Mouse (Mus musculus) hindbrain, embryonic 14.5 days (tissue): Measurements from ENCODE around the gene Mobp. TPM values are rescaled to one million over a fixed set of nuclear protein-coding genes. Genes with fewer than 3 reads are reported as not detected.
"Not testable (repeated sequence)": the region's sequence is repeated elsewhere in the genome, so short reads cannot be mapped to it uniquely, and the experiment has no call there.

Experiments used
- ATAC-seq: fragments of 200-750 bp; cut with Nextera tagmentation; 2 replicates; pipeline ENCODE4 v1.8.0; 2017; ENCODE audit warnings: moderate number of reproducible peaks, mild to moderate bottlenecking, moderate TSS enrichment, moderate library complexity; ENCODE audit not compliant: low FRiP score
- DNase-seq: peaks from one replicate; pipeline ENCODE4 v3.0.0-alpha.2; 2015; ENCODE audit warnings: low spot score
- H3K27ac ChIP-seq: fragments of 300-500 bp; sonication (generic); 2 replicates; pipeline ENCODE4 v1.5.1; 2014; ENCODE audit warnings: mild to moderate bottlenecking, moderate library complexity
- H3K27me3 ChIP-seq: fragments of 300-500 bp; sonication (generic); 2 replicates; pipeline ENCODE4 v1.6.1; 2014; ENCODE audit warnings: mild to moderate bottlenecking, low read length, mixed read lengths; ENCODE audit not compliant: control insufficient read depth, insufficient read depth
- H3K36me3 ChIP-seq: fragments of 300-500 bp; sonication (generic); replicated peaks from 2 replicates; pipeline ENCODE4 v1.6.1; 2014; ENCODE audit not compliant: control insufficient read depth, insufficient read depth
- H3K4me1 ChIP-seq: fragments of 300-500 bp; sonication (generic); replicated peaks from 2 replicates; pipeline ENCODE4 v1.6.1; 2014; ENCODE audit warnings: antibody characterized with exemption, low read length, mixed read lengths; ENCODE audit not compliant: control insufficient read depth, insufficient read depth
- H3K4me2 ChIP-seq: fragments of 300-500 bp; sonication (generic); replicated peaks from 2 replicates; pipeline ENCODE4 v1.6.1; 2014; ENCODE audit warnings: mild to moderate bottlenecking, moderate library complexity
- H3K4me3 ChIP-seq: fragments of 300-500 bp; sonication (generic); replicated peaks from 2 replicates; pipeline ENCODE4 v1.5.1; 2014; ENCODE audit warnings: mild to moderate bottlenecking, low read length
- H3K9ac ChIP-seq: fragments of 300-500 bp; sonication (generic); 2 replicates; pipeline ENCODE4 v1.6.1; 2014
- H3K9me3 ChIP-seq: fragments of 300-500 bp; sonication (generic); 2 replicates; pipeline ENCODE4 v1.6.1; 2016; ENCODE audit warnings: low read length; ENCODE audit not compliant: control insufficient read depth
- WGBS: fragments of 180-500 bp; shearing (Covaris S2); extraction: QIAGEN DNeasy Blood & Tissue Kit; methylation state at CpG from one replicate; pipeline ENCODE4 v1.1.7; 2014; 5-methylcytosine and 5-hydroxymethylcytosine counted together
- polyA plus RNA-seq: library from polyadenylated mRNA; unstranded; fragments of >200 nt; fragmentation: Nextera tagmentation; extraction: Ambion mirVana; gene quantifications from 2 replicates; pipeline ENCODE4 v1.2.1, GENCODE M21; 2014

The Mobp gene
- 0.08 and 0.15 TPM in 2 replicates for polyA plus RNA-seq

DNA sequence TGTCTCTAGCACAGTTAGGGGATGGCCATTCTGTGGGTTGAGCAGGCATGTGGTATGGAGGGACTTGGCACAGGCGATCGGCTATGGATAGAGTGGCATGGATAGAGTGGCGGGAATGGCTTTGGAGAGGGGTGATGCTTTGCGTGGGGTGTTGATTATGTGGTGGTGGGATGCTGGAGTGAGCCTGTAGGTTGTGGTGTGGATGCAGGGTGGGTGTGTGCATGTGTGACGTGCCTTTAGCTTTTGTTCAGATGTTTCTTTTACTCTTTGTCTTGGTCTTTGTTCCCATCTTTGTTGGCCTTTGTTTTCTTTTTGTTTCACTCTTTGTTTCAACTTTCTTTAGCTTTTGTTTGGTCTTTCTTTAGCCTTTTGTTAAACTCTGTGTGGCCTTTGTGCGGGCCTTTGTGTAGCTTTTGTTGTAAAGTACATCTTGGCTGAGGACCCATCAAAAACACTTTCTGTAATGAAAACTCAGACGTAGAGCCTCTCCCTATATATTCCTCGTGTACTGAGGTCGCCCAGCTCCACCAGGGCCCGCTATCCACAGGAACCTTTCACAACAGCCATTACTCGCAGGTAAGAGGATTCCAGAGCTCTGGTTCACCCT is at the start of gene Mobp:
Mobp (plus strand) TSS at position 486 of the 607 bp plus-strand sequence.
- Histone ChIP-seq H3K27me3 (no peaks in the 10 kb centered on the region), H3K4me2 (no peak within 1 kb of the TSS), H3K4me3 (no peak within 1 kb of the TSS), H3K36me3 (no peaks in the 10 kb centered on the region), H3K27ac (no peak within 1 kb of the TSS), H3K9me3 (no peaks in the 10 kb centered on the region), H3K4me1 (no peaks in the 10 kb centered on the region), H3K9ac (no peak within 1 kb of the TSS)
- WGBS = 24% methylated on average over 11 of the region's 11 CpGs
- ATAC-seq = no peak
- DNase-seq = no peak

GRCm38 (mm10) chr9:120101165-120101564 is 48.3 kb upstream of the Mobp start:
- H3K27me3 ChIP-seq = no peaks in the 10 kb centered on the region
- no peak overlapping the region for H3K4me3 ChIP-seq
- H3K27ac ChIP-seq = no peak overlapping the region
- H3K9me3 ChIP-seq = no peaks in the 10 kb centered on the region
- H3K4me1 ChIP-seq = no peaks in the 10 kb centered on the region
- no peaks in the 10 kb centered on the region for H3K36me3 ChIP-seq
- no peak overlapping the region for H3K4me2 ChIP-seq
- H3K9ac ChIP-seq = no peak overlapping the region
- DNase-seq (no peak), ATAC-seq (no peak)
- 93% methylated on average over 2 of the region's 2 CpGs for WGBS

GRCm38 (mm10) chr9:120108953-120109352 is 40.6 kb upstream of the Mobp start:
- not testable (repeated sequence) for H3K4me2 ChIP-seq, H3K27ac ChIP-seq, H3K27me3 ChIP-seq, DNase-seq, H3K4me3 ChIP-seq, H3K9ac ChIP-seq, H3K4me1 ChIP-seq, H3K36me3 ChIP-seq, ATAC-seq, H3K9me3 ChIP-seq
- 95% methylated on average over 12 of the region's 12 CpGs for WGBS

GRCm38 (mm10) chr9:120110211-120111018 is 39.1 kb upstream of the Mobp start, which contains the start of gene Slc25a38:
Slc25a38 (plus strand) TSS chr9:120110374.
- ATAC-seq (peak; percentile 98), DNase-seq (peak; percentile 96)
- Histone ChIP-seq H3K4me2 (peak within 1 kb of the TSS; percentile 70), H3K27ac (peak within 1 kb of the TSS; percentile 94), H3K27me3 (no peaks in the 10 kb centered on the region), H3K9me3 (no peaks in the 10 kb centered on the region), H3K4me1 (peaks cover 7% of the 10 kb centered on the region; the same call in 1 of the 2 replicates), H3K9ac (peak within 1 kb of the TSS; percentile 92), H3K4me3 (peak within 1 kb of the TSS; percentile 83), H3K36me3 (no peaks in the 10 kb centered on the region)
- 1% methylated on average over 62 of the region's 62 CpGs for WGBS

GRCm38 (mm10) chr9:120111156-120111945 is 38.2 kb upstream of the Mobp start:
- Histone ChIP-seq H3K4me1 (peaks cover 7% of the 10 kb centered on the region; the same call in 1 of the 2 replicates), H3K4me2 (peak overlapping the region; percentile 70), H3K27me3 (no peaks in the 10 kb centered on the region), H3K36me3 (peaks cover 2% of the 10 kb centered on the region; the same call in 1 of the 2 replicates), H3K9ac (peak overlapping the region; percentile 92), H3K4me3 (peak overlapping the region; percentile 83), H3K9me3 (no peaks in the 10 kb centered on the region), H3K27ac (peak overlapping the region; percentile 94)
- WGBS = 81% methylated on average over 15 of the region's 15 CpGs
- ATAC-seq = no peak
- DNase-seq = no peak

DNA sequence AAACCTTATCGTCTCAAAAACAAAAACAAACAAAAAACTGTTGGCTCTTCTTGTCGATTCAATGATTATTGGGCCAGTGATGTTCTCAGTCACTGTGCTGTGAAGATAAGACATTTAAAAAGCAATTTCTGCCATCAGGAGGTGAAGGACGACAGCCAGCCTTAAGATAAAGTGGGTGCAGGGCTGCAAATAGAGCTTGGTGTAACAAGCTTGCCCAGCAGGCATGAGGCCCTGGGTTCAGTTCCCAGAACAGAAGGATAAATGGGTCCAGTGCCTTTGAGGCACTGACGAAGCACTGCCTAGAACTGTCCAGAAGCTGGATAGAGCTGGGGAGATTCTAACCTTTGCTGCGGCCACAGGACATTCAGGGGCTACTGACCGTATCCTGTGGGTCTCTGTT is 37.0 kb upstream of the Mobp start:
- no peak overlapping the region for H3K9ac ChIP-seq
- 92% methylated on average over 6 of the region's 6 CpGs for WGBS
- H3K4me1 ChIP-seq = peaks cover 7% of the 10 kb centered on the region; the same call in 1 of the 2 replicates
- H3K27ac ChIP-seq = no peak overlapping the region
- H3K36me3 ChIP-seq = peaks cover 12% of the 10 kb centered on the region
- no peak overlapping the region for H3K4me3 ChIP-seq
- H3K9me3 ChIP-seq = no peaks in the 10 kb centered on the region
- no peaks in the 10 kb centered on the region for H3K27me3 ChIP-seq
- ATAC-seq (no peak), DNase-seq (no peak)
- H3K4me2 ChIP-seq = no peak overlapping the region

DNA sequence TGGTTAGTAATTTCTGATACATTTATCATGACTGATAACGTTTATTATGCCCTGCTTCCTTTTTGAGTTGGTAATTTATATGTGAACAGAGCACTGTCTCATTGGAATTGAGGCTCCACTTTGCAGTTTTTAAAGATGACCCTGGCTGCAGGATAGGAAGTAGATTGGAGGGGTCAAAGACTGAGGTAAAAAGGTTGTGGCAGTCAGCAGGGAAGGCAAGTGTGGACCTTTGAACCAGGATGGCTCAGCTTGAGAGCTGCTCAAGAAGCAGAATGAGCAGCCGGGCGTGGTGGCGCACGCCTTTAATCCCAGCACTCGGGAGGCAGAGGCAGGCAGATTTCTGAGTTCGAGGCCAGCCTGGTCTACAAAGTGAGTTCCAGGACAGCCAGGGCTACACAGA is 36.1 kb upstream of the Mobp start:
- Histone ChIP-seq H3K4me2 (no peak overlapping the region), H3K4me3 (no peak overlapping the region), H3K36me3 (peaks cover 22% of the 10 kb centered on the region), H3K27me3 (no peaks in the 10 kb centered on the region), H3K27ac (no peak overlapping the region), H3K9ac (no peak overlapping the region), H3K9me3 (no peaks in the 10 kb centered on the region), H3K4me1 (peaks cover 7% of the 10 kb centered on the region; the same call in 1 of the 2 replicates)
- 94% methylated on average over 6 of the region's 7 CpGs for WGBS
- ATAC-seq (no peak), DNase-seq (no peak)

GRCm38 (mm10) chr9:120114051-120114788 is 35.3 kb upstream of the Mobp start:
- no peaks in the 10 kb centered on the region for H3K27me3 ChIP-seq
- no peak overlapping the region for H3K4me3 ChIP-seq
- no peak overlapping the region for H3K4me2 ChIP-seq
- H3K4me1 ChIP-seq = peaks cover 7% of the 10 kb centered on the region; the same call in 1 of the 2 replicates
- DNase-seq (no peak), ATAC-seq (no peak)
- peaks cover 27% of the 10 kb centered on the region for H3K36me3 ChIP-seq
- WGBS = 90% methylated on average over 17 of the region's 17 CpGs
- no peaks in the 10 kb centered on the region for H3K9me3 ChIP-seq
- H3K27ac ChIP-seq = no peak overlapping the region
- no peak overlapping the region for H3K9ac ChIP-seq
